Mouse (Mus musculus): ENCODE results near the gene Ensa.
"Not testable (repeated sequence)": the region's sequence is repeated elsewhere in the genome, so short reads cannot be mapped to it uniquely, and the experiment has no call there.

Gene Ensa

DNA sequence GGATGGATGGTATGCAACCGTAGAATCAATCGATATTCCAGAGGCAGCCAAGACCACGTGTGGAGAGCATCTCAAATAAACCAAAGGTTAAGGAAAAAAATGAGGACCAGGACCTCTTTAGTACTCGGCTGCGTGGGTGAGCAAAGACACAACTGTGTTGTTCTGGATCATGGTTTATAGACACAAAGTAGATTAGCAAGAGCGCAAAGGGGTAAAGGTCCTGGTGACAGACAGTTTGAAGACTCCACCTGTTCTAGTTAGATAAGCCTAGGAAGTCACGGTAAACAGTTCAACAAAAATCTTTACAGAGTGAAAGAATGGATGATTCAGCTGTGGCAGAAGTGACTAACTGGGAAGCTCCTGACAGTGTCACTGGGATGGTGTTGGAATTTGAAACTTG is 18.3 kb downstream of the Ensa start:
- DNase-seq (ENCODE audit: extremely low spot score, low read depth, low spot score): no peak

DNA sequence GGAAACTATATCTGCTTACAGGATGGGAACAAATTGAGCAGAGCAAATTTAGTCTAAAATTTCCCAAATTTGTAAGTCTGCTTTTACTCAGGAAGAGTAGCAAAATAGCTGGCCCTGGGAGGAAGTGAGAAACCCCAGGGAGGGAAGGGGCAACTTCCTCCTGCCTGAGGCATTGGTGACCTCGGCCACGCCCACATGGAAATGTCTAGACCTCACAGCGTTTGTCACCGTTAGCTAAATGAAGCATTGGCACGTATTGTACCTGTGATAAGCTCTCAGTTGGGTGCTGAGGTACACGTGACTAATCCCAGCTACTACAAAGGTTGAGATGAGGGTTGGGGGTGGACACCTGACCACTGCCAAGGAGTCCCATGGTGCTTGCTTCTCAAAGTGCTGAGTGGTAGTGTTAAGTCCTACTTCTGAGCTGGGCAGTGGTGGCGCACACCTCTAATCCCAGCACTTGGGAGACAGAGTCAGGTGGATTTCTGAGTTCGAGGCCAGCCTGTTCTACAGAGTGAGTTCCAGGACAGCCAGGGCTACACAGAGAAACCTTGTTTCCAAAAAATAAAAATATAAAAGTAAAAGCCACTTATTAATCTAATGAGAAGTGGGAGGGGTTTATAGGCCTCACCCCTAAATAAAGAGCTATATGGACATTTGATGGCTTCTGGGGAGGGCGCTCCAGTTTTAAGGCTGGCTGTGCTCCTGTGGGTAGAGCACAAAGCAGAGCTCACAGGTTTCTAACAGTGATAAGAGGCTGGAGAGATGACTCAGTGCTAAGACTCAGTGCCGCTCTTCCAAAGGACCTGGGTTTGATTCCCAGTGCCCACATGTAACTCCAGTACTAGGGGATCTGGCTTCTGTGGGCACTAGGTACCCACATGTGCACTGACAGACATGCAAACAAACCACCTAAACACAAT is 20.8 kb downstream of the Ensa start:
- DNase-seq (ENCODE audit: extremely low spot score, low read depth, low spot score): no peak

DNA sequence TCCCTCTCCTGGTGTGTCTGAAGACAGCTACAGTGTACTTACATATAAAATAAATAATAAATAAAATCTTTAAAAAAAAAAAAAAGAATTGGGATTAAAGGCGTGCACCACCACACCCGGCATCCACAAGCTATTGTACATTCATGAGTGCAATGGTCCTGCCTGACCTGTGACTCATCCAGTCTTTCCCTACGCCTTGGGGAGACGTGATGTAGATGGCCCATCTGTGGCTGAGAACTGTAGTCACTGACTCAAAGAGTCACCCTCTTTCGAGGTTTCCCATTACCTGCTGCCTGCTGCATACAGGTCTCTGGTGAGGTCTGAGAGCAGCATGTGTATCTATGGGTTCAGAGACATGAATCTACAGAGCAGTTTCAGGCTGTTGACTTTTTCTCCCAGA is 23.2 kb downstream of the Ensa start:
- DNase-seq (ENCODE audit: extremely low spot score, low read depth, low spot score): no peak

DNA sequence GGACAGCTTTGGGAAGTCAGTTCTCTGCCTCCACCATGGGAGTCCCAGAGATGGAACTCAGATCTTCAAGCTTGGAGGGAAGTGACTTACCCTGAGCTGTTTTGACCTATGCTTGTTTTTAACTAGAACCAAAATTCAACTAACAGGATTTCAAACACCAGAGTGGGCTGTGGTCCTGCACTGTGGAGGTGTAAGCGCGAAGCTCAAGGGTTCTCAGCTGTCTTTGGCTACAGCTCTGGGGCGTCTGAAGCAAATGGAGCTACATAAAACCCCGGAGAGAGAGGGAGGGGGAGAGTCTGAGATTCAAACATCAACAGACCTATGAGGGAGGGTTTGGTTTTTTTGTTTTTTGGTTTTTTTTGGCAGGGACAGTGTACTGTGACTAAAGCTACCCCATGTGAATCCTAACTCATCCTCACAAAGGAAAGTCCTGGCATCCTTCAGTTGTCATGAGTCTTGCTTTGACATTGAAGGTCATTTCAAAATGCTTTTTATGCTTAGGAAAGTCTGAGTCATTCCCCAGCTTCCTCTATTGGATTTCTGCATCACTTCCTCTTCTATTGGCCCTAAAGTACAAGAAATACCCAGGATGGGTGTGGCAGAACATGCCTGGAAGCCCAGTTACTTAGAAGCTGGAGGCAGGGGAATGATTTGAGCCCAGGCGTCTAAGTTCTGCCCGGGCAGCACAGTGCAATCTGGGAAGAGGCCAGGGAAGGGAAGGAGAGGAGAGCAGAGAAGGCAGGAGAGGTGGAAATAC is 25.7 kb downstream of the Ensa start:
- no peak for DNase-seq (ENCODE audit: extremely low spot score, low read depth, low spot score)

GRCm38 (mm10) chr3:95651033-95651373 is 26.2 kb downstream of the Ensa start:
- DNase-seq (ENCODE audit: extremely low spot score, low read depth, low spot score): no peak

DNA sequence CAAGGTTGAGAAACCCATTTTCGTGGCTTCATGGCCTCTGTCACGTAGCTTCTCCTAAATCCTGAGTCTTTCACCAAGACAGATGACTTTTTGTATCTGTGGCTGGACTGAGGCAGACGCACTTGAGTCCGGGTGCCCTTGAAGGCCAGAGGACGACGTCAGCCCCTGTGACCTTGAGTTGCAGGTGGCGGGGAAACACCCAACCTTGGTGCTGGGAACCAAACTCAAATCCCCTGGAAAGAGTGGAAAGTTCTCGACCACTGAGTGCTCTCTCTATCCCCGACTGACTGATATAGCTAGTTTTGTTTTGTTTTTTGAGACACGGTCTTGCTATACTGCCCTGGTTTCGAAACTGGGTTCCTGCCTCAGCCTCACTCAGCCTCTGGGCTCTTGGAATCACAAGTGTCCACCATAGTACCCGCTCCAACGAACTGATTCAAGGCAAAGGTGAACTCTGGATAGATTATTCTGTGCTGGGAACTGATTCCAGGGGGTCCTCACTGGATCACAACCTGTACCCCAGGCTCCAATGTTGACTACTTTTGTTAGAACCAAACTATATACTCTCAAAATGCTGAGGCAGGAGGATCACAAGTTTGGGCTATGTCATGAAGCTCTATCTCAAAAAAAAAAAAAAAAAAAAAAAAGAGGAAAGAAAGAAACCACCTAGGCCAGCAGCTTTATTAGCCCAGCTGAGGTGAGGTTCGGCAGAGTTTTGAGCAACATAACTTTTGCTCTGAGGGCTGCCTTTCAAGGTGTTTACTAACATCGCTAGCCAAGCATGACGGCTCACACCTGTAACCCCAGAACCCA is 26.8 kb downstream of the Ensa start:
- DNase-seq (ENCODE audit: extremely low spot score, low read depth, low spot score): no peak

DNA sequence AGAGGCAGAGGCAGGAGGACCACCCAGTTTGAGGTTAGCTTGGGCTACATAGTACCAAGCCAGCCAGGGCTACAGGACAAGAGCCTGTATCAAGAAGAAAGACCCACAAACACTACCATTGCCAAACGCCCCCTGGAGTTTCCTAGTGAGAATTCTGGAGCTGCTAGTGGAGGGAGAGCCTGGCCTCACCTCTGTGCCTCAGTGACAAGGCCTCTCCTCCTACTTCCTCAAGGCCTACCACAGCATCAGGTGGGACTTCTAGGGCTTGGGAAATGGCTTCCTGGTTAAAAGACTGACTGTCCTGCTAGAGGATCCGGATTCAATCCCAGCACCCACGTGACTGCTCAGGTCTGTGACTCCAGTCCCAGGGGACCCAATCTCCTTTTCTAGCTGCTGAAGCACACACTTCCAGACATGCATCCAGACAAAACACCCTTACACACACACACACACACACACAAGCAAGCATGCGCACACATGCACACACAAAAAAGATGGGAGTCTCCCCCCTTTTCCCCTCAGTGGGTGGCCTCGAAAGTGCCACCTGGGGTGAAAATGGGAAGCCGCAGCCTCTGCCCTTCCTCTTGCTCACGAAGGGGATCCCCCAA is 27.5 kb downstream of the Ensa start:
- DNase-seq (ENCODE audit: extremely low spot score, low read depth, low spot score): no peak

DNA sequence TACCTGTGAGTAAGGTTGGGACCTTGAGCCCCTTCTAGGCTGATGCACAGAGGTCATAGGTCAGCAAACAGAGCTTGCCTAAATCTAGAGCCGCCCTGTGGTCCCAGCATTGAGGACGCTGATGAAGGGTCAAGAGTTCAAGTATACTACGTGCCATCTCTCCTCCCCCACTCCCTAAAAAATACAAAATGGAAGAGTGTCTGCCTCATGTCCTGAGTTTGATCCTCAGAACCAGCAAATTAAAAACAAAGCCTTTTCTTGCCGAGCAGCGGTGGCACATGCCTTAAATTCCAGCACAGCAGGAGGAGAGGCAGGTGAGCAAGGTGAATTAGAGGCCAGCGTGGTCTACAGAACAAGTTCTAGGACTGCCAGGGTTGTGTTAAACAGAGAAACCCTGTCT is 28.1 kb downstream of the Ensa start:
- DNase-seq (ENCODE audit: extremely low spot score, low read depth, low spot score): no peak

DNA sequence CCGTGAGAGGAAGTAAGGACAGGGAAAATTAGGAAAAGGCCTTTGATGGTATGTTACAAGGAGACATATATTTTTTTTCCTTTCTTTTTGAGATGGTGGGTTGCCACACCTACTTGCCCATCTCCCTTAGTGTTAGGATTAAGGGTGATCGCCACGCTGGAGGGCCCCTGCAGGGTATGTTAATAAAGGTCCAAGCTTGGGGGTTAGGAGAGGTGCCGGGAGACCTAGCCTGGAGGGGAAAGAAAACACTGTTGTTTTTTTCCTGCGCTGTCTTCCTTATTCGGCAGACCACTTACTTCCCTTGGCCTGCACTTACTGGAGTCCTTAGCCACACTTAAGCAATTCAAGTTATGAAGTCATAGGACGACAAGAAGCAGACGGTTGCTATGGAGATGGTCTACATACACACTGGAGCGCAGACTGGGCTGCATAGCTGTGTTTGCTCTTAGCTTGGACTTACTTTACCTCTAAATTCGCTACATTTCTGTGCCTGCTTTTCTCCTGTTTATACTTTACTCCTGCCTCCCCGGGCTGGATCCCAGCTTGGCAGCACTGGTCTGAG is 28.8 kb downstream of the Ensa start:
- DNase-seq (ENCODE audit: extremely low spot score, low read depth, low spot score): no peak

DNA sequence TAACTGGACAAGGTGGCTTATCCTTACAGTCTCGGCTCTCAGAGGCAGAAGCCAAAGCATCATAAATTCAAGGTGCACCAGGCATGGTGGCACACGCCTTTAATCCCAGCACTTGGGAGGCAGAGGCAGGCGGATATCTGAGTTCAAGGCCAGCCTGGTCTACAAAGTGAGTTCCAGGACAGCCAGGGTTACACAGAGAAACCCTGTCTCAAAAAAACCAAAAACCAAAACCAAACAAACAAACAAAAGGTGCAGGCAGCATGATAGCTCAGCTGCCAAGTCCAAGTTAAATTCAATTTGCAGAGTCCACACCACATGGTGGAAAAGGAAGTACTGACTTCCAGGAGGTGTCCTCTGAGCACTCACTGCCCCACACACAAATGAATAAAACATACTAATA is 29.6 kb downstream of the Ensa start:
- DNase-seq (ENCODE audit: extremely low spot score, low read depth, low spot score): not testable (repeated sequence)

- no peak for DNase-seq (ENCODE audit: extremely low spot score, low read depth, low spot score)
Measured at GRCm38 (mm10) chr3:95655437-95655836, 30.6 kb downstream of the Ensa start.

DNA sequence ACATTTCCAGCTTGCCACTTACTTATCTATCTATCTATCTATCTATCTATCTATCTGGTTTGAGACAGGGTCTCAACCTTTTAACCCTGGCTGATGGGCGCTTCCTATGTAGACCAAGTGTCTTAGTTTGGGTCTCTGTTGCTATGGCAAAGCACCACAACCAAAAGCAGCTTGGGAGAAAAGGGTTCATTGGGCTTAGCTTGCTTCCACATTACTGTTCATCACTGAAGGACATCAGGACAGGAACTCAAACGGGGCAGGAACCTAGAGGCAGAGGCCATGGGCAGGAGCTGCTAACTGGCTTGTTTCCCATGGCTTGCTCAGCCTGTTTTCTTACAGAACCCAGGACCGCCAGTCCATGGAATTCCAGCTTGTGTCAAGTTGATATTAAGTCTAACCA is 32.3 kb downstream of the Ensa start:
- DNase-seq (ENCODE audit: extremely low spot score, low read depth, low spot score): no peak

DNA sequence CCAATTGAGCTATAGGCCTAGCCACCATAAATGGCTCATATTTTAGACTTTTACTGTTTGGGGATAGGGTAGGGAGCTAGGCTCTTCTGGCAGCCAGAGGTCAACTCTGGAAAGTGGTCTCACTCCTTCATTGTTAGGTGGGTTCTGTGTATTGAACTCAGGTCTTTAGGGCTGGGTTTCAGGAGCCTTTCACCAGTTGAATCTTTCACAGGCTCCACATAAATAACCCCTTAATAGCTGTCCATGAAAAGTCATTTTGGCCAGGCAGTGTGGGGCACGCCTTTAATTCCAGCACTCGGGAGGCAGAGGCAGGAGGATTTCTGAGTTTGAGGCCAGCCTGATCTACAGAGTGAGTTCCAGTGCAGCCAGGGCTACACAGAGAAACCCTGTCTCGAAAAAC is 32.9 kb downstream of the Ensa start:
- no peak for DNase-seq (ENCODE audit: extremely low spot score, low read depth, low spot score)

GRCm38 (mm10) chr3:95658236-95658867 is 33.6 kb downstream of the Ensa start, which contains the start of gene Mcl1:
Gene Mcl1 (plus strand): TSS chr3:95658788.
- no peak for DNase-seq (ENCODE audit: extremely low spot score, low read depth, low spot score)

GRCm38 (mm10) chr3:95658868-95659712 is 34.3 kb downstream of the Ensa start:
- DNase-seq (ENCODE audit: extremely low spot score, low read depth, low spot score): no peak

DNA sequence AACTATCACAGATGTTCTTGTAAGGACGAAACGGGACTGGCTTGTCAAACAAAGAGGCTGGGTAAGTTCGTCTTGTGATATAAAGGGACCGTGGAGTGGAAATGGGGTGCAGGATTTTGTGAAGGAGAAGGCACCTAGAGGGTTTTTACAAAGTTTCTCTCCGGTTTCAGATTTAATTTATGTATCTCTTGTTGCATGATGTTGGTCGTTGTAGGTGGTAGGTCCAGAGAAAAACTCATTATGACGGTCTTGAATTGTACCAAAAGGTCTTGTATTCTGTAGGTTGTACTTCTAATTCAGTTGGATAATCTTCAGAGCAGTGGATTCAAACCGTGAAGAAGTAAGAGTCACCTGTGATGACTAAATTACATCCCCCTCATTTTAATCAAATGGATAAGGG is 35.2 kb downstream of the Ensa start:
- DNase-seq (ENCODE audit: extremely low spot score, low read depth, low spot score): no peak

- DNase-seq (ENCODE audit: extremely low spot score, low read depth, low spot score): no peak
Measured at GRCm38 (mm10) chr3:95660788-95661478, 36.1 kb downstream of the Ensa start.

DNA sequence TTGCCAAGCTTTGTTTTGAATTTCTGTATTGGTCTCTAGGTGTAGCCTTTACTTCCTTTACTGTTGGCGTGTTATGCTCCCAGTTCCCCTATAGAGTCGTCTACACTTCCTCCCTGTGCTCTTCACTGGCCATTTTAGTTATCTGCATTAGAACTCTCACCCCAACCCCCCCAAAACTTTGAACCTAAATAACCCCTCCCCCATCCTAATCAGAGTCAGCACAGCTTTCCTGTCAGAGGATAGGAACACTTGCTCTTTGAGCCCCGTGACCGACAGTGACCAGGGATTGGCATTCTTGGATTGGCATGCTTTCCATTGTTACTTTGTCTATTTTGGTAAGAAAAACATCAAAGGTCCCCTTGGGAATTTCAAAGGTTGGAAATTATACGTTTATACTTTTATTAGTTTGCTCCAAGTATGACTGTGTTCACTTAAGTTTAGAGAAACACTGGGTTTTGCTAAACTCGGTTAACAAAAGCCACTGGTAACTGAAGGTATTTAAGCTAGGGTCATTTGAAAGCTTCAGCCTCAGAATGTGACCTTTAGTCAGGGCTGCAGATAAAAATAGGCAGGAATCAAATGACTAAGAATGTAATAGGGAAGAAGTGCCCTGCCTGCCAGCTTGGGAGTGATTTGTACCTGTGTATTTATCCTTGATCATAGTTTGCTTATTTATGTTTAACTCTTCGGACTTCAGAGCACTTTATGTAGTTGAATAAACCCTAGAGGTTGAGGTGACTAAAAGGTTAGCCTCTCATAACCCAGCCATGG is 37.3 kb downstream of the Ensa start:
- DNase-seq (ENCODE audit: extremely low spot score, low read depth, low spot score): no peak
